Mouse (Mus musculus): Measurements from ENCODE around the gene Mvd.

DNA sequence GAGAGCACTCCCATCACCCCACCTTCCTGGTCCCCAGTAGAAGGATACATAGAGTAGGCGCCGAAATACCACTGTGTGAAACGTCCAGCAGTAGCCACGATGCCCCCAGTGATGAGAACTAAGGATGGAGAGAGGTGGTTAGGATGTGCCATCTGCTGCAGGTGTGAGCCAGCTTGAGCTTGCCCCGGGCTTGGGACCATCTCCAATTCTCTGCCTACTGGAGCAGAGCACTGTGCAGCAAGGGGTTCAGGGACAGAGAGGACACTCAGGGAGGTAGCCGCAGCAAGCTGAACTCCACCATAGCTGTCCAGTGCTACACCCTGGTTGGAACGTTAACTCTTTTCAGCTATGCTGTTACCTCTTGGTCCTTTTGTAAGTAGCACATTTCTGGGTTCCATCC lies 15.6 kb downstream of the Mvd start:
- TF ChIP-seq MXI1 (IDR thresholded peaks at IDR 0.05; ENCODE audit: low read depth, low read length) (no peak), TBP (IDR thresholded peaks at IDR 0.05; ENCODE audit: low read depth, low read length) (no peak), ZNF384 (IDR thresholded peaks at IDR 0.05; ENCODE audit: low read depth, low read length) (no peak), GATA1 (IDR thresholded peaks at IDR 0.05; ENCODE audit: low read depth, low read length) (no peak), POLR2A (IDR thresholded peaks at IDR 0.05; ENCODE audit: control insufficient read depth in 1 of 2, insufficient read depth in 1 of 2, low read depth in 1 of 2, low read length in 2 of 2, poor library complexity in 1 of 2) (no peak)

Measured in MEL (cell line).